Comparison of ENCODE assay signal across 19 mouse cellular contexts in the genomic region with DNA sequence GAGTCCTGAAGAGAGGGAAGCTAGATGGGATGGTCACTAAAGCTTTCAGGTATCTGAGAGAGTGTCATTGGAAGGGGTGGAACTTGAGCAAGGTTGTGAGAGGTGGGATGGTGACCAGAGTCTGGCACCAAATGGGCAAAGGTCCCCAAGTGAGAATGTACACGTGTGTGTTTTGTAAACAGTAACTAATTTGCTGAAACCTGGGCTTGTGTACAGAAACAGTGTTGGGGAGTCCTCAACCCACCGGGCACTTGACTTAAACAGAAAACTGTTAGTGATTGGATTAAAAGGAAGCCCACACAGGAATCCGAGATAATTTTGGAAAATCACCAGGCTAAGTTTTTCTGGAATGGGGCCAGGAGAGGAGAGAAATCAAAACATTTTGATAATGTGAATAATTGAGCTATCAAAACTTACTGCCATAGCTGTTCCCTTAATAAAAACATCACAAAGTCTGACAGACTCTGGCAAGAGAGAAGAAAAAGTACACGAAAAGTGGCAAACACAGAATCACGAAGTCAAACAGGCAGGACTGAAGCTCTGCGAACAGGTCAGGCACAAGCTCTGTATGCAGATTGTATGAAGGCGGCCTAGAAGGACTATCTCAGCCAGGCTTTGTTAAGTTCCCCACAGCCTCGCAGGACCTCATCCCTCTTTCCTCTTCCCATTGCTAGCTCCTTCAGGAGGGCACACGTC. TPM values are rescaled to one million over a fixed set of nuclear protein-coding genes. Genes with fewer than 3 reads are reported as not detected.
DNase-seq lines count a peak whose midpoint lies in the region; ATAC-seq and TF ChIP-seq lines count a peak whose summit lies in the region.
"Had no signal": no experiment of that assay in that cellular context is flagged by ENCODE, and none has a peak within 500 bp of the region (broad histone marks: within the 10 kb centered on the region; RNA-seq: fewer than 3 reads in every experiment).

No protein-coding gene starts in this region.

- no peak for TF ChIP-seq POLR2A in thymus, adult 2 months (IDR thresholded peaks at IDR 0.05; ENCODE audit: control insufficient read depth, extremely low read depth, insufficient read depth, low read length, poor library complexity)

- no peak for TF ChIP-seq CTCF in lung, postnatal 0 days (IDR thresholded peaks at IDR 0.05)
- no peak for TF ChIP-seq CTCF in thymus, adult 2 months (IDR thresholded peaks at IDR 0.05; ENCODE audit: borderline replicate concordance, control insufficient read depth, extremely low read depth, insufficient read depth, low read length, poor library complexity)

- peak; percentile 12; the same call in 1 of the 2 replicates for ATAC-seq in lung, postnatal 0 days
- ATAC-seq: forebrain, embryonic 13.5 days; midbrain, embryonic 13.5 days had no signal

- H3K4me3 ChIP-seq in lung, postnatal 0 days (ENCODE audit: low read depth, low read length): no peak overlapping the region
- no peak overlapping the region for H3K4me3 ChIP-seq in thymus, adult 2 months (ENCODE audit: control insufficient read depth, insufficient read depth, low read length)
- H3K4me3 ChIP-seq: forebrain, embryonic 13.5 days; liver, embryonic 13.5 days; midbrain, embryonic 13.5 days had no signal

- H3K4me2 ChIP-seq in lung, postnatal 0 days (replicated peaks; ENCODE audit: low read depth, low read length): no peak overlapping the region
- H3K4me2 ChIP-seq: forebrain, embryonic 13.5 days; heart, embryonic 11.5 days; hindbrain, embryonic 14.5 days; liver, embryonic 13.5 days; midbrain, embryonic 13.5 days had no signal

- H3K27ac ChIP-seq in lung, postnatal 0 days (ENCODE audit: low read length): no peak overlapping the region
- H3K27ac ChIP-seq in thymus, adult 2 months (ENCODE audit: control insufficient read depth, insufficient read depth, low read length): no peak overlapping the region
- H3K27ac ChIP-seq: forebrain, embryonic 13.5 days; hindbrain, embryonic 14.5 days; liver, embryonic 13.5 days; midbrain, embryonic 13.5 days had no signal

- H3K36me3 ChIP-seq in lung, postnatal 0 days (ENCODE audit: insufficient read depth, low read length): no peaks in the 10 kb centered on the region
- H3K36me3 ChIP-seq in thymus, adult 2 months (ENCODE audit: control insufficient read depth, insufficient read depth, low read length): no peaks in the 10 kb centered on the region
- H3K36me3 ChIP-seq: liver, embryonic 13.5 days; midbrain, embryonic 13.5 days had no signal

- H3K27me3 ChIP-seq in lung, postnatal 0 days (replicated peaks; ENCODE audit: insufficient read depth, low read length): no peaks in the 10 kb centered on the region
- 0 out of 2 replicates have a peak, but pooled peaks cover 2% of the 10 kb centered on the region for H3K27me3 ChIP-seq in thymus, adult 2 months (ENCODE audit: control insufficient read depth, insufficient read depth, low read length)
- H3K27me3 ChIP-seq: liver, embryonic 13.5 days; midbrain, embryonic 13.5 days had no signal

- H3K9ac ChIP-seq in lung, postnatal 0 days (replicated peaks; ENCODE audit: low read depth): no peak overlapping the region
- H3K9ac ChIP-seq: forebrain, embryonic 13.5 days; hindbrain, embryonic 14.5 days; liver, embryonic 13.5 days; midbrain, embryonic 13.5 days had no signal

- no peaks in the 10 kb centered on the region for H3K9me3 ChIP-seq in lung, postnatal 0 days (ENCODE audit: low read length)
- H3K9me3 ChIP-seq: forebrain, embryonic 13.5 days; liver, embryonic 13.5 days; midbrain, embryonic 13.5 days had no signal

- H3K4me1 ChIP-seq in lung, postnatal 0 days (ENCODE audit: insufficient read depth, low read depth, low read length): no peaks in the 10 kb centered on the region
- no peaks in the 10 kb centered on the region for H3K4me1 ChIP-seq in thymus, adult 2 months (replicated peaks; ENCODE audit: control insufficient read depth, insufficient read depth, low read length)
- H3K4me1 ChIP-seq: forebrain, embryonic 13.5 days; liver, embryonic 13.5 days; midbrain, embryonic 13.5 days had no signal

- peak; percentile 68 for DNase-seq in kidney, adult 11 months
- DNase-seq in kidney, postnatal 4 days: no peak
- no peak for DNase-seq in lung, postnatal 0 days (ENCODE audit: low spot score)
- DNase-seq in lung, postnatal 14 days: no peak
- peak; percentile 41 for DNase-seq in kidney, postnatal 14 days
- no peak for DNase-seq in frontal cortex, postnatal 25 days (ENCODE audit: low spot score in 2 of 2)
- no peak for DNase-seq in testis, postnatal 10 days (ENCODE audit: low spot score)
- DNase-seq in thymus, adult 2 months: no peak
- DNase-seq: adrenal gland, adult 2 months; cerebellum, postnatal 36 days; heart, postnatal 14 days; layer of hippocampus, postnatal 36 days; liver, embryonic 13.5 days; retina, postnatal 1 day; thymus, postnatal 36 days had no signal

- WGBS in lung, postnatal 0 days: 16% methylated on average over 9 of the region's 9 CpGs
- 49% methylated on average over 9 of the region's 9 CpGs for WGBS in thymus, adult 2 months

- no peak for TF ChIP-seq EP300 in lung, postnatal 0 days (IDR thresholded peaks at IDR 0.05)

RNA-seq across cellular contexts. Expression of a gene that starts 15.1 kb away (rescaled TPM):
- not detected in 2 replicates for polyA plus RNA-seq in lung, postnatal 0 days (2015; fragmentation: Nextera tagmentation; extraction: Ambion mirVana)
- 0.08 and 0.14 TPM in 2 replicates for polyA plus RNA-seq in thymus, adult 2 months (2012; rRNA removed)
- polyA plus RNA-seq: adrenal gland, adult 2 months had no signal

Comparison
In these comparisons a context has a peak if more than half of its experiments do, and no peak if none do; other contexts are left out.
1. DNase-seq: peak in kidney, adult 11 months (single experiment) and kidney, postnatal 14 days (single experiment); none in kidney, postnatal 4 days (0 of 2), lung, postnatal 0 days (single experiment), lung, postnatal 14 days (single experiment), frontal cortex, postnatal 25 days (0 of 2), testis, postnatal 10 days (single experiment) and thymus, adult 2 months (single experiment).